Mouse (Mus musculus) spleen, postnatal 36 days (tissue): ENCODE measurements around the gene Auh.

Experiments
- DNase-seq, 2 experiments: peaks; one replicate each; pipeline ENCODE4 v3.0.0; 2022; ENCODE audit warnings: low spot score in 2 of 2, mixed read lengths in 1 of 2

Gene Auh

DNA sequence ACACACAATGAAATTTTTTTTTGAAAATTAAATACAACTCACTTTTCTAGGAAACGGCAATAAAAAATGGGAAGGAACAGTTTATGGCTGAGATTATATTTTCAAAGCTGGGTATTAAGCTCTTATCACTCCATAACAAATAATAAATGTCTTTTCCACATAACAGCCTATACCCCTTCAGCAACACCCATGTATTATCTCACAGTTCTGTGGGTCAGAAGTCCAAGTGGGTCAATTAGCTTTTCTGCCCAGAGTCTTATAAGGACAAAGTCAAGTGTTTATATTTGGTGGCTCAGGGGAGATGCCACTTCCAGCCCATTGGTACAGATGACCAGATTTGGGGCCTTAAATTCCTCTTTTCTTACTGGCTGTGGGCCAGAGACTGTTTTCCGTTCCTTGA is 129.4 kb downstream of the Auh start:
- no peak for DNase-seq

DNA sequence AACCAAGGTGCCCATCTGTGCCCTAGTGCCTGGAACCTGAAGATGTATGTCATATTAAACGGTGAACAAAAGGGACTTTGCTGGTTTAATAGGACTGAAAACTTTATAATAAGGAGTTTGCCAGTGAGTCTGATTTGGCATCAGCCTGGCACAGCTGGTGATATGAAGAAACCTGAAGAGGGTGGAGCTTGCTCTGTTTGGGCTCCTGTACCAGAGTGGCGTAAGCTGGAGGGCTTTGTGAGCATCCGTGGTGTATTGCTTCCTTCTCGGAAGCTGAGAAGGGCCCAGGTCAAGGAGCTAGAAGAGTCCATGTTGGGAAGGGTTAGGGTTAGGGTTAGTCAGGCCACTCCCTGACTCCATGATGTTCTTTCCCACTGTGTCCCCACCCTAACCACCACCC is 135.2 kb downstream of the Auh start:
- no peak for DNase-seq

DNA sequence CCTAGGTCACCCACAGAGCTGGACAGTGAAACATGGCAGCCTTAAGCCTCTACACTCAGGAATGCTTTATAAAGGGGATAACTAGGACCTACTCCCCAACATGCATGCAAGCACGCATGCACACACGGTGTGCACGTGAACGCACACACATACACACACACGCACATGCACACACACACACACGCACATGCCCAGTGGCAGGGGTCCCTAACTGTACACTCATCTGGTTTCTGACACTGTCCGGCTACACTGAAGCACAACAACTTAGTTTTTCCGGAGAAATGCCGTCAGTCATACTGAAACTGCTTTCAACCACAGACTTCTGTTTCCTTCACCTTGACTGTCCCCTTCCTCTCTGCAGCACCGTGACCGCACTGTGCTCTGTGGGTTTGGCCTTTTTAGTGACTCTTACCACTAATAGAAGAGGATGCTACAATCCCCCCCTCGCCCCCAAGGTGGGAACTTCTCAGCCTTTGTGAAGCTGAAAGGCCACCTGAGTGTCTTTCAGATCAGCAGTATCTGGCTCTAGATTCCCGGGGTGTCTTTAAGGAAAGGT is 136.0 kb downstream of the Auh start:
- DNase-seq = peak; percentile 74 to 79

DNA sequence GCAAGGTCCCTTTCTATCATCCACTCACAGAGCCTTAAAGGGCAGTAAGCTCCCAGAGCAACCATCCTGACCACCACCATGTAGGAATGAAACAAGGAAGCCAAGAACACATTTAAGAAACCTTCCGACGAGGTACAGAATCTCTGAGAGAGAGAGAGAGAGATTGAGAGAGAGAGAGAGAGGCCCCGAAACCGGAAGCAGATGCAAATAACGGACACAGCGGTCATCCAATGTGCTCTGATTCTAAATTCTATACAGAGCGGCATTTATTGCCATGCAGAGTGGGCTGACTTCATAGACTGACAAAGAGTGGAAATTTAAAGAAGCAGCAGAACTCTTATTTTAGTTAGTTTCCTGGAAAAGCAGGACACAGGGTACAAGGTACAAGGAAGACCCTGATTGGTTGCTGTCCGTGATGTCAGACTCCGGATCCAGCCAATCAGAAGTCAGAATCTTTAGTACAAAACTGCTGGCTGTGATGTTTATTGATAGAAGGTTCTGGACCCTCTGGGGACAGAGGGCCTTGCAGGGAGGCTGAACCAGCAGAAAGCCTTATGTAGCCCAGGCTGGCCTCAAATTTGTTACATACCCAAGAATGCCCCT is 137.1 kb downstream of the Auh start:
- DNase-seq = no peak

GRCm38 (mm10) chr13:52790894-52791293 is 138.6 kb downstream of the Auh start:
- no peak for DNase-seq
